Mouse (Mus musculus) limb, embryonic 12.5 days (tissue): Measurements from ENCODE around the gene Bpifb4. TPM values are rescaled to one million over a fixed set of nuclear protein-coding genes. Genes with fewer than 3 reads are reported as not detected.
A peak's percentile ranks its signal among the peaks of the same experiment; 100 is the strongest.

Source experiments
- ATAC-seq: fragments of 200-750 bp; cut with Nextera tagmentation; 2 replicates; pipeline ENCODE4 v1.8.0; 2017; ENCODE audit warnings: low read depth, moderate TSS enrichment; ENCODE audit not compliant: insufficient number of reproducible peaks, insufficient read depth, low FRiP score, low TSS enrichment
- H3K27ac ChIP-seq: fragments of 300-500 bp; sonication (generic); 2 replicates; pipeline ENCODE4 v1.5.1; 2016; ENCODE audit warnings: mild to moderate bottlenecking, moderate library complexity
- H3K27me3 ChIP-seq: fragments of 300-500 bp; sonication (generic); 2 replicates; pipeline ENCODE4 v1.6.1; 2016; ENCODE audit warnings: mild to moderate bottlenecking, moderate library complexity
- H3K36me3 ChIP-seq: fragments of 300-500 bp; sonication (generic); 2 replicates; pipeline ENCODE4 v1.6.1; 2016; ENCODE audit warnings: mild to moderate bottlenecking, moderate library complexity
- H3K4me1 ChIP-seq: fragments of 300-500 bp; sonication (generic); replicated peaks from 2 replicates; pipeline ENCODE4 v1.6.1; 2016
- H3K4me2 ChIP-seq: fragments of 300-500 bp; sonication (generic); 2 replicates; pipeline ENCODE4 v1.6.1; 2016; ENCODE audit warnings: mild to moderate bottlenecking, moderate library complexity
- H3K4me3 ChIP-seq: fragments of 300-500 bp; sonication (generic); replicated peaks from 2 replicates; pipeline ENCODE4 v1.5.1; 2016; ENCODE audit warnings: mild to moderate bottlenecking
- H3K9ac ChIP-seq: fragments of 300-500 bp; sonication (generic); replicated peaks from 2 replicates; pipeline ENCODE4 v1.6.1; 2016; ENCODE audit warnings: mild to moderate bottlenecking, moderate library complexity
- H3K9me3 ChIP-seq: fragments of 300-500 bp; sonication (generic); 2 replicates; pipeline ENCODE4 v1.6.1; 2016; ENCODE audit warnings: mild to moderate bottlenecking, moderate library complexity
- WGBS: fragments of 180-500 bp; shearing (Covaris S2); methylation state at CpG from one replicate; pipeline ENCODE4 v1.1.7; 2016; 5-methylcytosine and 5-hydroxymethylcytosine counted together
- polyA plus RNA-seq: library from polyadenylated mRNA; unstranded; fragments of >200 nt; fragmentation: Nextera tagmentation; extraction: Ambion mirVana; gene quantifications from 2 replicates; pipeline ENCODE4 v1.2.1, GENCODE M21; 2016

Gene Bpifb4
- polyA plus RNA-seq, 1 experiment from 2014 or later = not detected

- Histone ChIP-seq H3K9me3 (no peaks in the 10 kb centered on the region), H3K36me3 (no peaks in the 10 kb centered on the region), H3K4me3 (no peak overlapping the region), H3K4me1 (no peaks in the 10 kb centered on the region), H3K27ac (no peak overlapping the region), H3K27me3 (peaks cover 2% of the 10 kb centered on the region; the same call in 1 of the 2 replicates), H3K4me2 (no peak overlapping the region), H3K9ac (no peak overlapping the region)
- no peak for ATAC-seq
- 43% methylated on average over 3 of the region's 3 CpGs for WGBS
These were observed 5.5 kb downstream of the Bpifb4 start for GRCm38 (mm10) chr2:153943537-153943936.

DNA sequence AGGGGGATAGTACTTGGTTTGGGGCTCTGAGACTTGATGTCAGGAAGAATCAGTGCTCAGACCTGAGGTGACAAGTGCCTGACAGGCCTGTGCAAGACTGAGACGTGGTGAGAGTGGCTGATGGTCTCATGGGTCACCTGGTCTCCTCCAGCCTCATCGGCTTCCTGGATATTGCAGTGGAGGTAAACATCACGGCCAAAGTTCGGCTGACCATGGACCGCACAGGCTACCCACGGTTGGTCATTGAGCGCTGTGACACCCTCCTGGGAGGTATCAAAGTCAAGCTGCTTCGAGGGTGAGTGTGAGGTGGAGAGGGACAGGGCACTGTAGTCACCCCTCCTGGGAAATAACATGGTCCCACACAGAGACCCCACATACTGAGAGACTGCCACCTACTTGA lies 6.6 kb downstream of the Bpifb4 start:
- no peaks in the 10 kb centered on the region for H3K4me1 ChIP-seq
- H3K36me3 ChIP-seq = no peaks in the 10 kb centered on the region
- H3K9ac ChIP-seq = no peak overlapping the region
- no peaks in the 10 kb centered on the region for H3K9me3 ChIP-seq
- H3K4me3 ChIP-seq = no peak overlapping the region
- 79% methylated on average over 8 of the region's 8 CpGs for WGBS
- no peak for ATAC-seq
- H3K27me3 ChIP-seq = peaks cover 4% of the 10 kb centered on the region; the same call in 1 of the 2 replicates
- no peak overlapping the region for H3K4me2 ChIP-seq
- no peak overlapping the region for H3K27ac ChIP-seq

DNA sequence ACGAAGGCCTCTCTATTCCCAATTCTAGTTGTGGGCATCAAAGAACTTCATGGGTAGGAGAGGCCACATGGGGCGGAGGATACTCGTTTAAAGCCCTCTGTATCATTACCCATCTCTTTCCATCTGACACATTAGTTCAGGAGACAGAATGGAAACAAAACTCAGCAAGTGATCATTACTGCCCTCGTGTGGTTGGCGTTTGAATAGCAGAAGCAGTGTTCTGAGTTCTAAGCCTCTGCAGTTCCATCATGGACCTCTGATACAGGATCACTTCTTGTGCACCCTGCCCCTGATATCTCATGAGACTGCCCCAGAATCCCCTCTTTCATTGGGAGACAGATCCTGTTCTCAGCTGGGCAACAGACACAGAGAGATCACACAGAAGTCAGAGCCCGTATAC lies 14.9 kb downstream of the Bpifb4 start:
- no peak overlapping the region for H3K4me2 ChIP-seq
- no peak overlapping the region for H3K9ac ChIP-seq
- H3K4me1 ChIP-seq = no peaks in the 10 kb centered on the region
- no peaks in the 10 kb centered on the region for H3K36me3 ChIP-seq
- 26% methylated on average over 6 of the region's 6 CpGs for WGBS
- H3K9me3 ChIP-seq = no peaks in the 10 kb centered on the region
- peaks cover 4% of the 10 kb centered on the region; the same call in 1 of the 2 replicates for H3K27me3 ChIP-seq
- no peak overlapping the region for H3K4me3 ChIP-seq
- ATAC-seq = no peak
- no peak overlapping the region for H3K27ac ChIP-seq

DNA sequence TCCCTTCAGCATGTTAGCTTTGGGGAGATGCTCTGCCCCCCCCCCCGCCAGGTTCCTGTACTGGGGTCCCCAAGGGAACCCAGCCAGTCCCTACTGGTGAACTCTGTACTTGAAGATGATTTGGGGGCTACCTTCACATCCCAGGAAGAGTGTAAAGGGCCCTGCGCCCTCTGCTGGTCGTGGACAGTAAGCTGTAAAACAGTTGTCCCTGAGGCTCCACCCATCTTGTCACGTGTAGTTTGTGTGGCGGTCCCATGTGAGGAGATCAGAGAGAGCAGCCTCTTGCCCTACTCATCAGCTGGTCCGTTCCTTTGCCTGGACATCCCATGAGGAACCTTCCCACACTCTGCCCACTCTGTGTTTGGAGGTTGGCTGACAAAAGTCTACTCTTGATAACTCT lies 15.8 kb downstream of the Bpifb4 start:
- no peak overlapping the region for H3K27ac ChIP-seq
- no peaks in the 10 kb centered on the region for H3K36me3 ChIP-seq
- no peak; the same call in 1 of the 2 replicates for ATAC-seq
- H3K4me1 ChIP-seq = no peaks in the 10 kb centered on the region
- H3K9me3 ChIP-seq = no peaks in the 10 kb centered on the region
- no peak overlapping the region for H3K9ac ChIP-seq
- peak overlapping the region; percentile 32 for H3K4me2 ChIP-seq
- H3K4me3 ChIP-seq = no peak overlapping the region
- no peaks in the 10 kb centered on the region for H3K27me3 ChIP-seq
- WGBS = 12% methylated on average over 6 of the region's 6 CpGs

DNA sequence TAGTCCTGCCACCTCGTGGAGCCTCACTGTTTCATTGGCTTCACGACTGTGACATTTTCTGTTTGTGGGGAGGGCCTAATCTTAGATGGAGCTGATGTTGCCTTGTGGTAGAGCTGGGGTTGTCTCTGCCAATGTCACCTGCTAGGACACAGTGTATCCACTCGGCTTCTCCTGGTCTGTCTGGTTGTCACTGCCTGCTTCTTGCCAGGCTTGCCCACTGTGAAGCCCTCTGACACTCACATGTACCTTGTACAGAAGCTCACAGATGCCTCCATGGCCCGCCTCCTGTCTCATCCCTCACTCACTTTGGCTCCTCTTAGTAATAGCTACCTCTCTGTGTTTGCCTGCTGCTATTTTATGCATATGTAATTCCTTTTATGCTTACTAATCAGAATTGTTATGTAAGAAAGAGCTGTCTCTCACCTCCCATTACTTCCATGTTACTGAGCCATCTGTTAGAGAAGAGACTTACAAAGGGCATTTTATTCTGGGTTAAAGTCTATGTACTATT lies 24.9 kb downstream of the Bpifb4 start:
- Histone ChIP-seq H3K9me3 (no peaks in the 10 kb centered on the region), H3K9ac (no peak overlapping the region), H3K4me1 (no peaks in the 10 kb centered on the region), H3K4me2 (no peak overlapping the region), H3K36me3 (no peaks in the 10 kb centered on the region), H3K27ac (no peak overlapping the region), H3K27me3 (no peaks in the 10 kb centered on the region; the same call in 1 of the 2 replicates), H3K4me3 (no peak overlapping the region)
- no peak for ATAC-seq
- WGBS = 72% methylated on average over 4 of the region's 4 CpGs

DNA sequence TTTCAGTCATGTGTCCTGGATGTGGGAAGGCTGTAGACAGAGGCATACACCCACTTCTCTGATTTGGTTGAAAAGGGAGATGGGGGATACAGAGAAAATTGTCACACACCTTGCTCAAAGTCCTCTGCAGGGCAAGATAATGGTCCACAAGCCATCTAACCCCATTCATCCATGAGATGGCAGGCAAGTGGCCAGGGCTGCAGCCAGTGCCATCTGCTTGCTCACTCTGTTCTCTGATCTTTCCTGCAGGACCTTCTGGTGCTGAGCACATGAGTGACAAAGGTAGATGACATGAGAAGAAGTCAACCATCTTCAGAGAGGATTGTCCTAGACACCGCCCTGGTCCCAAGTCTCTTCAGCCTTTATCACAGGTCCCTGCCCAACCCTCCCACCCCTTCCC lies 25.3 kb downstream of the Bpifb4 start:
- H3K4me2 ChIP-seq = no peak overlapping the region
- H3K4me3 ChIP-seq = no peak overlapping the region
- no peaks in the 10 kb centered on the region; the same call in 1 of the 2 replicates for H3K27me3 ChIP-seq
- no peak for ATAC-seq
- 84% methylated on average over 1 of the region's 1 CpGs for WGBS
- H3K4me1 ChIP-seq = no peaks in the 10 kb centered on the region
- no peaks in the 10 kb centered on the region for H3K36me3 ChIP-seq
- no peak overlapping the region for H3K27ac ChIP-seq
- H3K9ac ChIP-seq = no peak overlapping the region
- H3K9me3 ChIP-seq = no peaks in the 10 kb centered on the region

DNA sequence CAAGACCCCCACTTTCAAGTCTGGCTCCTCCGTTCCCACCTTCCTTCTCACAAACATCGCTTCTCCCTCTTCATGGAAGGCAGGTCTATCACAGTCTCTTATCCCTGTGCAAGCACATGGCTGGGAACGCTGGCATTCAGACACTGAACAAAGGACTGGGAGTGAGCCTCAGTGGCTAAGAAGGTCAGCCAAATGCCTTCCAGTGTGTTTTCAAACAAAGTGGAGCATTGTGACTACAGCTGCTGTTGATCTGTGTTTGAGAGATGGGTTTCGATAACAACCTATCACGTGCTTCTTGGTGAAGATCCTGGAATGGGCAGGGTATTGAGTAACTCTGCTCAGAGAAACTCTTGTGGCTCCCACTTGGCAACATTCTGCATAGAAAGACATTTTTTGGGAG lies 32.2 kb downstream of the Bpifb4 start:
- Histone ChIP-seq H3K4me3 (no peak overlapping the region), H3K27me3 (peaks cover 3% of the 10 kb centered on the region; the same call in 1 of the 2 replicates), H3K9ac (no peak overlapping the region), H3K27ac (no peak overlapping the region), H3K36me3 (no peaks in the 10 kb centered on the region), H3K4me2 (no peak overlapping the region), H3K4me1 (no peaks in the 10 kb centered on the region), H3K9me3 (no peaks in the 10 kb centered on the region)
- 80% methylated on average over 5 of the region's 5 CpGs for WGBS
- ATAC-seq = no peak

- H3K9me3 ChIP-seq = no peaks in the 10 kb centered on the region
- no peak within 1 kb of the TSS for H3K4me3 ChIP-seq
- no peak within 1 kb of the TSS for H3K9ac ChIP-seq
- WGBS = 70% methylated on average over 5 of the region's 5 CpGs
- H3K4me1 ChIP-seq = no peaks in the 10 kb centered on the region
- no peak within 1 kb of the TSS for H3K27ac ChIP-seq
- no peaks in the 10 kb centered on the region for H3K27me3 ChIP-seq
- no peak within 1 kb of the TSS for H3K4me2 ChIP-seq
- ATAC-seq = no peak
- H3K36me3 ChIP-seq = no peaks in the 10 kb centered on the region
These were observed 36.6 kb downstream of the Bpifb4 start, which contains the start of gene Bpifa6 for GRCm38 (mm10) chr2:153974582-153974981. Gene Bpifa6, plus strand, starts transcription at chr2:153974945.

DNA sequence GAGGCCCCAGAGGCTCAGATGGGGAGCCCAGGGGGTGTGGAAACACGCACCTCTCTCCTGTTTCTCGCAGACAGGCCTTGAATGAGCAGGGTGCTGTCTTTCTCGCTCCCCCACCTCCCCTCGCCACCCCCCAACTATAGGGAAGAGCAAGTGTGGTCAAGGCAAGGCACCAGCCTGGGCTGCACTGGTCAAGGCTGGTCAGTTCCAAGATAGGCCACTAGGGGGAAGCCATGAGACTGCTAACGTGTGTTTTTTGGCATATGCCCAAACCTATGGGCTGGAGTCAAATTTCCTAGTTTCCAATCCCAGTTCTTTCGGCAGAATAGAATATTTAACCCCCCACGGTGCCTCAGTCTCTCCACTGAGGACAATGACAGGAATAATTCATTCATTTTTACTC lies 57.8 kb downstream of the Bpifb4 start:
- H3K4me1 ChIP-seq = no peaks in the 10 kb centered on the region; the same call in 1 of the 2 replicates
- H3K4me3 ChIP-seq = no peak overlapping the region
- H3K4me2 ChIP-seq = no peak overlapping the region
- H3K9ac ChIP-seq = no peak overlapping the region
- peak; percentile 57; the same call in 1 of the 2 replicates for ATAC-seq
- no peaks in the 10 kb centered on the region for H3K36me3 ChIP-seq
- no peak overlapping the region for H3K27ac ChIP-seq
- WGBS = 7% methylated on average over 7 of the region's 7 CpGs
- no peaks in the 10 kb centered on the region for H3K27me3 ChIP-seq
- no peaks in the 10 kb centered on the region for H3K9me3 ChIP-seq

DNA sequence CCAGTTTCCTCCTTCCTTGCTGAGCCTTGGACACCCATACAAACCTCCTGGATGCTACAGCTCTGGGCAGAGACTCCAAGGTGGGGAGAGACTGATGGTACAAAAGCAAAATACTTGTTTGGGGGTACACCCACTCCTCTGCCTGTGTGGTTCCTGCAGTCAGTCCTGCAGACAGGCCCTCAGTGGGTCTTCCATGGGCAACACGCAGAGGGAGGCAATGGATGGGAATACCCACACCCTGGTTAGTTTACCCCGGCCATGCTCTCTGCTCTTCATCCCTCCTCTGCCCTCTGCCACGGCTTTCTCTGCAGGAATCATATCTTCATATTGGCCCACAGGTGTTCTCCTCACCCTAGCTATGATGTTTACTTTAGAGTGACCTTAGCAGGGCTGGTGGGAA lies 62.5 kb downstream of the Bpifb4 start:
- 84% methylated on average over 3 of the region's 3 CpGs for WGBS
- no peaks in the 10 kb centered on the region for H3K27me3 ChIP-seq
- no peak overlapping the region for H3K9ac ChIP-seq
- ATAC-seq = no peak
- no peaks in the 10 kb centered on the region for H3K36me3 ChIP-seq
- H3K9me3 ChIP-seq = no peaks in the 10 kb centered on the region
- no peaks in the 10 kb centered on the region; the same call in 1 of the 2 replicates for H3K4me1 ChIP-seq
- no peak overlapping the region for H3K4me2 ChIP-seq
- no peak overlapping the region for H3K27ac ChIP-seq
- H3K4me3 ChIP-seq = no peak overlapping the region

GRCm38 (mm10) chr2:154001056-154001455 lies 63.0 kb downstream of the Bpifb4 start:
- no peak overlapping the region for H3K27ac ChIP-seq
- H3K4me1 ChIP-seq = no peaks in the 10 kb centered on the region; the same call in 1 of the 2 replicates
- H3K4me3 ChIP-seq = no peak overlapping the region
- no peaks in the 10 kb centered on the region for H3K9me3 ChIP-seq
- no peaks in the 10 kb centered on the region for H3K36me3 ChIP-seq
- no peak for ATAC-seq
- no peak overlapping the region for H3K4me2 ChIP-seq
- H3K9ac ChIP-seq = no peak overlapping the region
- no peaks in the 10 kb centered on the region for H3K27me3 ChIP-seq

- H3K36me3 ChIP-seq = no peaks in the 10 kb centered on the region
- WGBS = 67% methylated on average over 1 of the region's 1 CpGs
These were observed 66.4 kb downstream of the Bpifb4 start for GRCm38 (mm10) chr2:154004456-154004855.

More at GRCm38 (mm10) chr2:154004456-154004855, 66.4 kb downstream of the Bpifb4 start:
- no peak for ATAC-seq
- Histone ChIP-seq H3K4me1 (no peaks in the 10 kb centered on the region), H3K4me2 (no peak overlapping the region), H3K9ac (no peak overlapping the region), H3K27ac (no peak overlapping the region), H3K9me3 (no peaks in the 10 kb centered on the region), H3K4me3 (no peak overlapping the region), H3K27me3 (no peaks in the 10 kb centered on the region)
